Mouse (Mus musculus) left cerebral cortex, postnatal 14 days (tissue): Measurements from ENCODE around the gene Tbc1d1. TPM values are rescaled to one million over a fixed set of nuclear protein-coding genes. Genes with fewer than 3 reads are reported as not detected.

Source experiments
- DNase-seq, 2 experiments: peaks; one replicate each; pipeline ENCODE4 v3.0.0; 2021 to 2022; ENCODE audit warnings: low spot score in 2 of 2, mixed read lengths in 1 of 2
- intact Hi-C: fragments of 180-260 bp; cut with DNase I; formaldehyde crosslinking; loops from one replicate; pipeline ENCODE4 v1.15.1; 2025
- microRNA-seq, 2 experiments: library from miRNA; unstranded; fragments of <30 nt; microRNA quantifications; one replicate each; pipeline ENCODE4 v1.2.0; 2022
- total RNA-seq, 2 experiments: library from RNA; stranded (reverse); gene quantifications; 2 replicates each; pipeline ENCODE4 v1.2.3; 2021

Gene Tbc1d1
- total RNA-seq, 2 experiments from 2014 or later = 17.0 to 18.4 TPM

DNA sequence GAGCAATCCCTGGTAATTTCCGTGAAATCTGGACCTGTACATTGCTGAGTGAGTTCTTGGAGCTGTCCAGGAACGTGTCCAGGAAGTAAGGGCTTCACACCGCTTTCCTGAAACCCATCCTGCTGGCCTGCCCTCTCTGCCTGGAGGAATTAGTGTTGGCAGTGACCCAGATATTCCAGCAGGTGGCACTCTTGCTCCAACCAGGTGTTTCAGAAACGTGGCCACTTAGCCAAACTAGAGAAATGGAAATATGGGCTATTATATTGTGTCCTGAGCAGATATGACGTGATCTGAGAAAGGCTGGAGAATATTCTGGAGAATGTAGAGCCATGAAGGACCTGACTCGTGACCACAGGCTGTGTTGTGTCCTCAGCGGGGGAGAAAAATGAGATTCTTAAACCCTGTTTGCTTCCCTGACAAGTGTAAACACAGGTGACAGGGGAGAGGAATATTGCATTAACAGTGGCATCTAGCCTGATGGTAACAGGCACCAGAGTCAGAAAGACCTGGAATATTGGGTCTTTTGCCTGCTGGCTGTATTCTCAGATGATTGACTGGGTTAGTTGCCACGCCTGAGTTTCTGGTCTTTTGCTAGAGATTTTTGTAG is 226.4 kb downstream of the Tbc1d1 start:
- peak; percentile 85 to 89 for DNase-seq
- intact Hi-C loops = loop anchor here (2.0 to 5.0 kb wide), 5 partner anchors 95 to 484 kb away; no protein-coding TSS in a partner anchor

DNA sequence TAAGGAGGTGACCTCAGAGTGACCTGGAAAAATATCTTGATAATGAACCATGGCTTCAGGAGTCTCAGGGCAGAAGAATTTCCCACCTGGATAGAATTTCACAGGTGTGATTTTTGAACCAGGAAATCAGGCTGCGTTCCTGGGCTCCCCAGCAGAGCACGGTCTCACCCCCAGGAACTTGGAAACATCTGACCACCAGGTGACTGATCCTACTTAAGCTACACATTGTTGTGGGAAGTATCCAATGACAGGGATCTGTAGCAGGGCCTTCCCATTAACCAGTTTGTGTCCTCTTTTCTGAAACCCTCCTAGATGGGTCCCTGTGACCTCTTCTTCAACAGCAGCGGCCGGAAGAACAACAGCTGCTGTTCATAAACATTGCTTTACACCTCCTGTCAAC is 227.1 kb downstream of the Tbc1d1 start:
- DNase-seq = no peak
- intact Hi-C loops = loop anchor here (2.0 to 5.0 kb wide), 5 partner anchors 96 to 484 kb away; no protein-coding TSS in a partner anchor

DNA sequence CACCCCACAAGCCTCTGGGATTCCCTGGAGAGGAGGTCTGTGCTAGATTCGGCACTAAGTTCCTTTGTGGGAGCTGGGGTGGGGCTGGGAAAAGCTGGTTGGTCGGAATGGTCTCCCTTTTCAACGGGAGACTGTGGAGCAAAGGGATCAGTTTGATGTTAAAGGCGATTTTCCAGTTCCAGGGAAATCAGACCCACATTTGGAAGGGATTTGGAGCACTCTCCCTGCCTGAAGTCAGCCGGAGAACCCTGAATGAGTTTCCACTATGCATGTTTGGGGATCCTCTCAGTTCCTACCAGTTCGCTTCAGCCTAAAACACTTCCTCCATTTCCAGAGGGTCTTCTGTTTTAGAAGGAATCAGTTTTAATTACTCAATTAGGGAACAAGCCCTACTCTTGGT is 228.4 kb downstream of the Tbc1d1 start:
- DNase-seq = no peak
- intact Hi-C loops = loop anchor here (5.0 kb wide), 3 partner anchors 97 to 123 kb away; no protein-coding TSS in a partner anchor

DNA sequence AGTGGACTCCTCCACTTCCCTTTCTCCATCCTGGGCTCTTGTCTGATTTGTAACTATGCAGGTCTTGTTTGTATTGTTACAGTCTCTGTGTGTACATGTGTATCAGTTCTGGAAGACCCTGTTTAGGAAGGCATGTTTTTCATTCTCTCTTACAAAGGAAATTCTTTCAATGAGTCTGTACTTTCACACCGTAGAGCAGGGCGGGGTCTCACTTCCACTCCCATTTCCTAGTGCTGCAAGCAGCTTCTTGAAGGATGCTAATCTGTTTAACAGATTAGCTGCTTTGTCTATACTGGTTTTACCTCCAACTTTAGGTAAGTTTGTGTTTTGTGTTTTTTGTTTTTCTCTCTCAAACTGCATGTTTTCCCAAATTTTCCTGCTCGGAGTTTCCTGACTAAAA is 230.9 kb downstream of the Tbc1d1 start:
- DNase-seq = no peak
- intact Hi-C loops = no loop called here

DNA sequence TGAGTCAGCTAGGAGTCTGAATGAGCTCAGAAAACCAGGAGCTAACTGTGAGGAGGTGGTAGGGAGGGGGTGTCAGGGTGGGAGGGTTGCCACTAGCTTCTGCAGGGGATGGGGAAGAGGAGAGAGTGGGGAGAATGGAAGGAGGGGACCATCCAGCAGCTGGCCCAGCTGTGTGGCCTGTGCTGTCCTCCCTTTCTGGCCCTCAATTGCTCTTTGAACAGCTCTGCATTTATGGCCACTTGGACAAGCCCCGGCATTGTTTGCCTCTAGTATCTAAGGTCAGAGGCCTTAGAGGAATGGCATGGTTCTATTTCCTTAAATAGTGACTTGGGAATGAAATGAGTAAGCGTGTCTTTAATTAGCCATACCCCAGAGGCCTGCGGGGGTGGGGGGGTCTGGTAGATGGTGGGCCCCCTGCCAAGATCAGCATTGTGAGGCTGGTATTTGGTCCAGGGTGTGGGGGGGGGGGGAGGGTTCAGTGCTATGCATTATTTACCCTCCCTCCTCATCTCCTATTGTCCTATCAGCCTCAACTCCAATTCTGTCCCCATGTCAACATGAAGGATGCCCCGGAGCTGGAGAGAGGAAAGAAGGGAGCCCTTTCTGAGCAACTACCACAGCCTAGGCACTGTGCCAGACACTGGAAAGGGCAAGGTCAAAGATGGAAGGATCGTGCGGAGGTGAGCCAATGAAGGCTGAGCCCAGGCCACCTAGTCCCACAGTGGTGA is 233.3 kb downstream of the Tbc1d1 start:
- intact Hi-C loops = no loop called here
- DNase-seq = no peak

DNA sequence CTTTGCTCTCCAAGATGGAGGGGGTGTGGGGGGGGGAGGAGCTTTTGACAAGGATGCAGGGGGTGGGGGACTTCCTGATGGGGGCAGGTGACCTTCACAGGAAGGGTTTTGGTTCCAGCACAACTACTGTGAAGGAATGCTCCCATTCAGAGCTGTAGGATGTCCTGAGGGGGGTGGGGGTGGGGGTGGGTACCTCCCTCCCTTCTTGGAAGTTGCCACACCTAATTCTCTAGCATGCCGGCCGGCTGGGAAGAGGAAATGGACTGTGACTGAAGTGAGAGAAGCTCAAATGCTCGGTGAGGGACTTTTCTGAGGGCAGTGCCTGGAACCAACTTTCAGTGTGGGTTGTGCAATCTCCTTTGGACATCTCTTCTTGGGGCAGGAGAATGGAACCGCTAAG is 235.2 kb downstream of the Tbc1d1 start:
- no peak for DNase-seq
- intact Hi-C loops = no loop called here

DNA sequence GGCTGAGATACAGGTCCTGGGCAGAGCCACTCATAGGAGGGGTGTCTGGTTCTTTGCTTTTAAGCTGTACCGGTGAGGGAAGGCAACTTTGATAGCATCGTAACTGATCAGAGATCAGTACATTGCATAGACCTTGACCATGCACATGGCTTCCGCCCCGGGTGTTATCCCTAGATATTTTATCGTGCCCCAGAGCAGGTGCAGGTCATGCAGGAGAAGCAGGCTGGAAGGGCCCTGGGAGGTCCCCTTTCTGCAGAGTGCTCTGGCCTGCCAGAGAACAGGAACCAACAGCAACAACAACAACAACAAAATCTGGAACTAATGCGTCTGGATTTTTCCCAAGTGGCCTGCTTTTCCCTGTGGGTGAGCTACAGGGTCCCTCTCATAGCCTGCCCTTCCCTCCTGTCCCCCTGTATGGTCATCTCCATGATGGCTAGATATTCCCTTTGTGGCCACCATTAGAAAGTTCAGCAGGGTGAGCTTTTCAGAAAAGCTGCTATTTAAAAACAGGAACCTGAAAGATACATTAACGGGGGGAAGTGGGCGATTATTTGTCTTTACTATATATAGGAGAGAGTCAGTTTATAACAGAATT is 236.4 kb downstream of the Tbc1d1 start:
- intact Hi-C loops = no loop called here
- DNase-seq = no peak

DNA sequence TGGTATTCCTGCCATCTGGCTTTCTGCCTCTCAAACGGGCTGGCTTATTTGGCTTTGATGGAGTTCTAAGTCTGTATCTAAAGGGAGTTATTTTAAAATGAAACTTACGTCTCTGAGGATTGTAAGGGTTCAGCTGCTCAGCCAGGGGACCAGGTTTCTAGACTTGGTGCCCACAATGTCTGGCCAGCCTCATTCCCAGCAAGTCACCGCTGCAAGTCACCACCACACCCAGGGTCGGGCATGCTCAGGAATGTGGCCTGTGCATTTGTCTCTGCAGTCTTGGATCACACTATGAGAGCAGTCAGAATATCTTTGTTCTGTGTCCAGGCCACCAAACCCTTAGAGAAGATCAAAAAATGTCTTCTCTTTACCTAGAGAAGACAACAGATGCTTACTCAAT is 237.4 kb downstream of the Tbc1d1 start:
- intact Hi-C loops = no loop called here
- DNase-seq = no peak

DNA sequence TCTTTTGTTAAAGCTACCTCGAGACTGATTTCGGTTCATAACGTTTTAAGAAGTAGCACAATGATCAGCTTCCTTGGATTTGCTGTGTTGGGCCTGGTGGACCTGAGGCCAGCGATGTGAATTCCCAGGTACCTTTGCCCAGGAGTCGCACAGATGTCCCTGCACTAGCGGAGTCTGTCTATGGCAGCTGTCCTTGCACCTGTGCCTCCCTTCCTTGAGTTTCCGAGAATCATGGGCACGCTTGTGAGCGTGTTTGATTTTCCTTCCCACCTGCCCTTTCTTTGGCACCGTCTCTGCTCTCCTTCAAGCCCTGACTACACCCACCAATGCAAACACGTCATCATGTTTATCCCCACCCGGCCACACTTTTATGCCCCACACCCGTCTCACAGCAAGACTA is 242.1 kb downstream of the Tbc1d1 start:
- no peak for DNase-seq
- intact Hi-C loops = no loop called here

DNA sequence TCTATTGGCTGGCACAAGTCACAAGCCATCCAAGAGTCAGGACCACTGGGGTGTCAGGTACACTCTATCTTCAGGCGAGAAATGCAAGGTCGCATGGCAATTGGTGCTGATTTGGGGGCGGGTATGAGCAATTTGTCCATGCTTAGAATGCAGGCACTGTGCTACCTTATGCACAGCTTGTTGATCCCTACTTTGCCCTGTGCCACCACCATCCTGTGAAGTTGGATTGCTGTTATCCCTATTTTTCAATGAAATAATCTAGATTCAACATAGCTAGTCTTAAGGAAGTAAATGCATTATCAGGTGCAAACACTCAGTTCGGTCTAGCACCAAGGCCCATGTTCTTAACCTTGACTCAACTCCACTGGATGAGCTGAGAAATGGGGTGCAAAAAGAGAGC is 244.6 kb downstream of the Tbc1d1 start:
- DNase-seq = no peak
- intact Hi-C loops = no loop called here

Small RNA genes within 50 kb of the gene (microRNA-seq; reads per million reads assigned to microRNA genes)
- gene Gm22395 = 0 reads per million in 2 experiments

Other genes starting within 250 kb of the Tbc1d1 start
- gene Rell1, start 187.4 kb upstream of the Tbc1d1 start, total RNA-seq = 10 to 100 TPM; 11.2 to 14.7 TPM
- 10 to 100 TPM; 10.9 to 11.3 TPM for gene Pgm2, start 63.4 kb upstream of the Tbc1d1 start, total RNA-seq